Mouse (Mus musculus) layer of hippocampus, postnatal 14 days (tissue): ENCODE measurements around the gene Olfr884. TPM values are rescaled to one million over a fixed set of nuclear protein-coding genes. Genes with fewer than 3 reads are reported as not detected.

Experiments
- DNase-seq, 2 experiments: peaks; one replicate each; pipeline ENCODE4 v3.0.0; 2021 to 2022; ENCODE audit warnings: low spot score in 2 of 2, mixed read lengths in 1 of 2
- long read RNA-seq, 2 experiments: library from polyadenylated mRNA; stranded (forward); transcript quantifications; one replicate each; pipeline ENCODE4 v2.0.0; 2021
- total RNA-seq, 2 experiments: library from RNA; stranded (reverse); gene quantifications; 2 replicates each; pipeline ENCODE4 v1.2.3; 2021

Gene Olfr884
- total RNA-seq: not detected
- long read RNA-seq, experiment 1: 0 reads
- long read RNA-seq, experiment 2: 0 reads

- no peak for DNase-seq
These were observed at the start of gene Olfr884 for GRCm38 (mm10) chr9:38046255-38046654. Gene Olfr884 (plus strand): TSS chr9:38046555.

GRCm38 (mm10) chr9:37998581-37999204 is 47.7 kb upstream of the Olfr884 start:
- no peak for DNase-seq

GRCm38 (mm10) chr9:38000021-38000420 is 46.3 kb upstream of the Olfr884 start:
- no peak for DNase-seq

- no peak for DNase-seq
These were observed 20.8 kb upstream of the Olfr884 start, which contains the start of gene Olfr883 for GRCm38 (mm10) chr9:38025508-38025907. Gene Olfr883 (plus strand): TSS chr9:38025808.

- DNase-seq: no peak
These were observed 14.7 kb downstream of the Olfr884 start, which contains the start of gene Olfr885 for GRCm38 (mm10) chr9:38061022-38061421. Gene Olfr885 (plus strand): TSS chr9:38061322.

GRCm38 (mm10) chr9:38083772-38084171 is 37.4 kb downstream of the Olfr884 start, which contains the start of gene Olfr887:
Gene Olfr887 (plus strand): TSS chr9:38084072.
- no peak for DNase-seq

Other genes with a start within 250 kb of the Olfr884 start
- not detected for gene Olfr876, start 243.5 kb upstream of the Olfr884 start, total RNA-seq
- not detected for gene Olfr877, start 192.3 kb upstream of the Olfr884 start, total RNA-seq
- not detected for gene Olfr145, start 149.8 kb upstream of the Olfr884 start, total RNA-seq
- gene Olfr878, start 128.7 kb upstream of the Olfr884 start, total RNA-seq: not detected
- gene Olfr881, start 54.7 kb upstream of the Olfr884 start, total RNA-seq: not detected
- not detected for gene Olfr883, start 20.7 kb upstream of the Olfr884 start, total RNA-seq
- gene Olfr885, start 14.8 kb downstream of the Olfr884 start, total RNA-seq: not detected
- gene Olfr887, start 37.5 kb downstream of the Olfr884 start, total RNA-seq: not detected
- not detected for gene Olfr888, start 61.6 kb downstream of the Olfr884 start, total RNA-seq
- gene Olfr889, start 68.6 kb downstream of the Olfr884 start, total RNA-seq: not detected
- not detected for gene Olfr890, start 96.0 kb downstream of the Olfr884 start, total RNA-seq
- gene Olfr891, start 134.3 kb downstream of the Olfr884 start, total RNA-seq: not detected
- not detected for gene Olfr893, start 161.8 kb downstream of the Olfr884 start, total RNA-seq
- not detected for gene Olfr894, start 171.5 kb downstream of the Olfr884 start, total RNA-seq
- not detected for gene Olfr143, start 206.2 kb downstream of the Olfr884 start, total RNA-seq
- not detected for gene Olfr895, start 221.3 kb downstream of the Olfr884 start, total RNA-seq
- not detected for gene Olfr896-ps1, start 244.6 kb downstream of the Olfr884 start, total RNA-seq